Mouse (Mus musculus): ENCODE data around the gene Glud1.
"Not testable (repeated sequence)": the region's sequence is repeated elsewhere in the genome, so short reads cannot be mapped to it uniquely, and the experiment has no call there.

Gene Glud1

DNA sequence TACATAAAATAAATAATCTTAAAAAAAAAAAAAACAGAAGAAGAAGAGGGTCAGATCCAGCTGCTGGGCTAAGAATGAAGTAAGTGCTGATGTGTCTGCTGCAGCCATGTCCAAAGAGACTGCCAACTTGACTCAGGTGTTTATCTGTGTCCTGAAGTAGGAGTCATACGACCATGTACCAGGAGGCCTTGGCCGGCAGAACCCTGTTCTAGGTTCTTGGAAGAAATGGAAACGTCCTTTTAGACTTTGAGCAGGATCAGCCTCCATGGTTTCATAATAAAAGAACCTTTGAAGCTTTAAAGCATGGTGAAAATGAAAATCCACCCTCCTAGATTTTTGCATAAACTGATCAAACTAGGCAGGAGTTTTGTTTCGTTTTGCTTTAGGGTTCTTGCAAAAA is 43.9 kb downstream of the Glud1 start:
- DNase-seq, result no peak

DNA sequence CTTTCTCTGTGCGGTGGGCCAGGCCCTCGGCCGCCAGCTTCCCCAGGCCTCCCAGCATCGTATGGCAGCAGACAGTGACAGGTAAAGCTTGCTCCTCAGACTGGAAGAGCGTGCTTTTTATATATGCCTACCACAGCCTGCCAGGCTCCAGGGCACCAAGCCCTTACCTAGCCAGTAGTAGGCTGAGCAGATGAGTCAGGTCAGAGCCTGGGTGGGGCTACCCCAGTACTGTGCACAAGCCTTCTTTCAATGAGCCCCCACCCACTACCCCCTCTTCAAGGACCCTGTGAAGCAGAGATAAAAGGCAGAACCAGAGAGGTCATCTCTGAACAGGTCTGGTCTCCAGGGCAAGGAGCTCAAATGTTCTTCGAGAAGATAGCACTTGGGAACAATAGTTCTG is 44.8 kb downstream of the Glud1 start, which contains the start of gene Fam25c:
Fam25c (minus strand) TSS at position 133 of the 400 bp plus-strand sequence.
- DNase-seq, result no peak

DNA sequence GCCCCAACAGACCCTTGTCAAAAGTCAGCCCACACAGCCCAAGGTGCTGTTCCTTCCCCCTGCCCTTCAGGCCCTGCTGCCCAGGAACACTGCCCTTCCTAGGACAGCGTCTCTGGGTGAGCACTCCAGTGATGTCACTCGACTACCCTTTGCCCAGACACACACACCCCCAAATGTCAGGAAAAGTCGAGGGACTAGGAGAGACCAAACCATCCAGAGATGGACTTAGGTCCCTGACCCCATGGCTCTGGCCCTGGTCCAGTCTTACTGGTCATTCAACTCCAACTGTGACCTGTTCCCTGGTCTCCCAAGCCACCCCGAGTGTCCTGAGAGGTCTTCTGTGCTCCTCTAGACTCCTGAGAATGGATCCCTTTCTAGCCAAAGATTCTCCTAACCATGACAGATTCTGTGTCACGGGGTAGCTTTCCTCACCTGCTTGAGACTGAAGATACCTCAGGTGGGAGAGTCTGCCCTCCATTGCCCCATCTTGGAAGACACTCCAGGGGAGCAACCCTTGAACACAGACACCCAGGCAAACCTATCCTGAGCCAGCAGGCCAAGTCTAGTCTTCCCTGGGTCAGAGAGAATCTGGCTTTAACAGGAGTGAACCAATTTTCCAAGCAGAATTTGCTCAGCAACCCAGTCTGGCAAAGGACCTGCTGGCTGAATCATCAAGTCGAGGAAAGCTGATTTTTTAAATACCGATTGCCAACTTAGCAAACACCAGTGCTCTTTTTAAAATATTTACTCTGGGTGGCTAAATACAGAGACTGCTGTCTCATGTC is 47.3 kb downstream of the Glud1 start:
- DNase-seq, result no peak

DNA sequence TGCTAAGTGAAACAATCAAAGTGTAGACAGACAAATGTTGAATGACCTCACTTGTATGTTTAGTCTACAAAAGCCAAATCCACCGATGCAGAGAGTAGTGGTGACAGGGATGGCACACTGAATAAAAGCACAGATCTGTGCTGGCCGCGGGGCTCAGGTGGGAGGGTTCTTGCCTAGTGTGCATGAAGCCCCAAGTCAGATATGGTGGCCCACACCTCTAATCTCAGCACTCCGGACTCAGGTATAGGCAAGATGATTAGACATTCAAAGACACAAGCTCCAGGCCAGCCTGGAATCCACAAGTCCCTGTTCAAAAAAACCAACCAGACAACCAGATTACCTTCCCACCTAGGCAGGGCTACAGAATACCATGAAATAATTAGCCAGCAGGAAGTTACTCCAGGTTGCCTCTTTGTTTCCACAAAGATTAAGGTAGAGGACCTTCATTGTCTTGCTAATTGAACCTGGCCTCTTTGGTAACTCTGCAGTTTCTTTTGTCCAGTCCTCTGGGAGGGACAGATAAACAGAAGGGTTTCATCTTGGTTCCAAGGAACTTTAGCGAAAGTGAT is 49.2 kb downstream of the Glud1 start:
- no peak for DNase-seq

GRCm38 (mm10) chr14:34360251-34360650 is 49.7 kb downstream of the Glud1 start:
- DNase-seq, result no peak

GRCm38 (mm10) chr14:34362135-34362534 is 51.6 kb downstream of the Glud1 start:
- no peak for DNase-seq

DNA sequence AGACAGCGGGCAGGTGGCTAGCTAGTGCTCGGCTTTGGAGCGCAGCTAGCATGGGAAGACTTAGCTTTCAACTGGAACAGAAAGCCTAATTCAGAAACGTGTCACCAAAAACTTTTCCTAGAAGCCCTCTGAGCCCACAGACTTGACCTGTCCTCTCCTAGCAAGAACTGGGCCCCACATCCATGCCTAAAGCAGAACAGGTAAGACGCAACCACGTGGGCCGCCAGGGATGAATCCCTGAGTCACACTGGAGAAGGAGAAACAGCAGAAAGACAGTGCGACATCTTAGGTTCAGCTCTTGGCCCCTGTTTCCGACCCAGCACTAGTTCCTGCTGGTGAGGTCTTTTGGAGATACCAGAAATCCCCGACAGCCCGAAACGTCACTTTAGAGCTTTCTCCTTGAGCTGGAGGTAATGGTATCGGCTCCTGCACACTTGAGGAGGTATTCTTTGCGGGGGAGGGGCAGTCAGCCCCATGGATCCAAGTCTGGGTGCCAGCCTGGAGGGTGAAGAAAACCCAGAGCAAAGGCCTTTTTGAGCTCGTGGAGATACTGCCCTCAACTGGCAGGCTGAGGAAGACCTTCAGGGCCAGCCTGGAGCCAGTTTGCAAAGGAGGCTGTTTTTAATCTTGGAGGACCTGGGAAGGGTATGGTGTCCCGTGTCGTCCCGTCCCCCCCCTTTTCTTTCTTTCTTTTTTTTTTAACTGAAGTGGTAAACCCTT is 52.4 kb downstream of the Glud1 start:
- DNase-seq, result peak; percentile 39

DNA sequence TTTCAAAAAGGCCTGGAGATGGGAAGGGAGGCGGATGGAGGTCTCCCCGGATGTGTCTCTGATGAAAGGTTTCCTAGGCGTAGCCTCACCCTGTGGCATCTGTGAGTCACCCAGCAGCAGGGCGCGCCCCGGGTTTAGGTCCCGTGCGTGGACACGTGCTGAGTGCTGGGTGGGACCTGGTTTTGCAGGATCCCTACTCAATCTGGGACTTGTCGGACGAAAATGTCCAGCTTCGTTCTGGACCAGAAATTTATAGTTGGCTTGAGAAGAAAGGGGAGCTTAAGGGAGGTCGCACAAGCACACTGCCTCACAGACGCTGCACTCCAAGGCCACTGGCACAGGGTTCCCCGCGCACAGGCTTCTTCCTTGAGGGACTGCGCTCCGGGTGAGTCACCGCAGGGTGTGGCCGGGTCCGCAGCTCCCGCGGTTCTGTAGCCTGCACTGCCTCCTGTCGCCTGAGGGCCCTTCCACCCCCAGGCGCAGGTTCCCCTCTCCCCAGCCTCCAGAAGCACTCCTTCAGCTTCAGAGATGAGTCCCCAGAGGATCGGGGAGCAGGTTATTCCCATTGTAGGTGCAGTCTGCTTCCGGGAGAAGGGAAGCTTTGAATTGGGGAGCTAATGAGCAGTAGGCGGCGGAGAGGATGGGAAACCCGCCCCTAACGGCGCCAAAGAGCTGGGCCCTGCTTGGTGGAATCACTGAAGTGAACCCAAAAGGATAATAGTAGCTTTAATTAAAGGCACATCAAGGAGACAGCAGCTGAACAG is 53.1 kb downstream of the Glud1 start:
- DNase-seq, result peak; percentile 20

GRCm38 (mm10) chr14:34364254-34365146 is 54.0 kb downstream of the Glud1 start:
- DNase-seq, result not testable (repeated sequence)

DNA sequence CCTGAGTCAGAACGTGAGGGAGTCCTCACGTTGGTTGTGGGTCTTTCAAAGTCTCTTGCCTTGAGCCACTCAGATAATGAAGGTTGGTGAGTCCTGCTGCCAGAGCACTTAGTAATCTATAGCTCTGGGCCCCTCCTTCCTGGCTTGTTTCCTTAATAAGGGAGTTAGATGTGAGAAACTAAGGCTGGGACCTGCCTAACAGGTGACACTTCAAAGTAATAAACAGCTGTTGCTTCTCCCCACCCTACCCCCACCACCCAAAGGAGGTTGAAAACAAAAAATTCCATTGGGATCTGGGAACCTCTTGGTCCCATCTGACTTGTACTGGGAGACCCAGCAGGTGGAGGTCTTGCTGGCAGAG is 54.6 kb downstream of the Glud1 start:
- DNase-seq, result no peak

DNA sequence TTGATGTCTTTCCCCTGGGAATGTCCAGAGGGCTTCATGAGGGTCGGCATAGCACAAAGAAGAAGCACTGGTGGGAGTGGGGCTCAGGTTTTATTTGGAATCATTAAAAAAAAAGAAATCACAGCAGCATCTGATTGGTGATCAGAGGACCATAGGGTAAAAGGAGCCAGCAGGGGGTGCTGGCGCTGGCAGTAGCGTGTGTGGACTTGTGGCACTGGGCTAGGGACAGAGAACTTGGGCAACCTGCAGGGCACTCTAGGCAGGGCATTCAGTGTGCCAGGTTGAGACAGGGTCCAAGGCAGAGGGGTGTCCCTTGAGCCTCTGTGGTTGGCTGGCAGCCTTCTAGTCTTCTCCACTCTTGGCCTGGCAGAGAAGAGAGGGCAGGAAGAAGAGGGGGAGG is 59.7 kb downstream of the Glud1 start:
- no peak for DNase-seq

GRCm38 (mm10) chr14:34370921-34371320 is 60.4 kb downstream of the Glud1 start:
- no peak for DNase-seq

- no peak for DNase-seq
Measured at GRCm38 (mm10) chr14:34371763-34372162, 61.2 kb downstream of the Glud1 start.

DNA sequence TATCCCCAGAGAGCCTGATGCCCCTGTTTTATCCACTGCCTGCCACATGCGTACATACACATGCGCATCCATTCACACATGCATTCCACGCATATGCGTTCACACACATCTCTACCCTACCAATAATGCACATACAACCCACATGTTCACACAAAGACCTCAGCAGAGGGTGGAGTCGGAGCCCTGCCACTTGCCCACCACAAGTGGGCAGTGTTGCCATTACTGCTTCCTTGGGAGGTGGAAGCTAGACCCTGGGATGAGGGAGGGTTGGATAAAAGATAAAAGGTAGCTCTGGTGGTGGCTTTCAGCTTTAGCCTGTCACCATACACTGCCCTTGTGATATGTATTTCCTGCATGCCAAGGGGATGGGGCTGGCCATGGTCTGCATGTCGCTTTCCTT is 62.1 kb downstream of the Glud1 start:
- DNase-seq, result peak; percentile 21

DNA sequence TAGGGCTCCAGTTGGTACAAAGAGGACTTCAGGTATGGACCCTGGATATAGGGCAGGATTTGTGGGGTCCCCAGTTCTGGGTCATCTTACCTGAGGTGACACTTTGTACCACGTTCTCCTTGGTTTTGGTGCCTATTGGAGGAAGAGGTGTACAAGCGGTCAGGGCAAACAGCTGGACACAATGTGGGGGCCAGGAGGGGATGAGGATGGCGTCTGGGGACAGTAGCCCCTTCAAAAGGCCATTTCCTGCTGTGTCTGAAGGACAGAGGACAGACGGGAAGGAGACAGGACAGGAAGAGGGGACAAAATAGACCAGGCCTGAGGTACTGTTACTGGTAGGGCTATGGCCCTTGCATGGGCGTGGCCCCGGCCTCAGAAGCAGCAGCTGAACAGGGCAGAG is 63.1 kb downstream of the Glud1 start:
- DNase-seq, result no peak

- DNase-seq, result no peak
Measured at GRCm38 (mm10) chr14:34374577-34374976, 64.0 kb downstream of the Glud1 start, which contains the start of gene Sncg. Gene Sncg (minus strand): TSS chr14:34374789.

DNA sequence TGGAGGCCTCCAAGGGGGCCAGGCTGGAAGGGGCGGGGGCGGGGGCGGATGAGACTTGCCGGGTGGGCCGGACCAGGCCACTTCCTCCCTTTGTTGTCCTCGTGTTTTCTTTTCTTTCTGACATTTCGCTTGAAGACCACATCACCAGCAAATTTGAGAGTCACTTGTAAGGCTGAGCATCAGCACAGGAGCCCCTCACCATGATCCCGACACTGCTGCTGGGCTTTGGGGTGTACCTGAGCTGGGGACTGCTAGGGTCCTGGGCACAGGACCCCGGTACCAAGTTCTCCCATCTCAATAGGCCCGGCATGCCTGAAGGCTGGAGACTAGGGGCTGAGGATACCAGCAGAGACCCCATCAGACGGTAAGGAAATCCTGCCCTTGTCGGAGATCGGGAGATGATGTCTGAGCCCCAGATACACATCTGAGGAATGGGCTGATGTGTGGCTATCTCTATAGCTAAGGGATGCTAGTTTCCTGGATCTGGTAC is 64.9 kb downstream of the Glud1 start, which contains the start of gene Mmrn2:
Mmrn2 (plus strand) TSS at position 51 of the 490 bp plus-strand sequence.
- DNase-seq, result no peak

DNA sequence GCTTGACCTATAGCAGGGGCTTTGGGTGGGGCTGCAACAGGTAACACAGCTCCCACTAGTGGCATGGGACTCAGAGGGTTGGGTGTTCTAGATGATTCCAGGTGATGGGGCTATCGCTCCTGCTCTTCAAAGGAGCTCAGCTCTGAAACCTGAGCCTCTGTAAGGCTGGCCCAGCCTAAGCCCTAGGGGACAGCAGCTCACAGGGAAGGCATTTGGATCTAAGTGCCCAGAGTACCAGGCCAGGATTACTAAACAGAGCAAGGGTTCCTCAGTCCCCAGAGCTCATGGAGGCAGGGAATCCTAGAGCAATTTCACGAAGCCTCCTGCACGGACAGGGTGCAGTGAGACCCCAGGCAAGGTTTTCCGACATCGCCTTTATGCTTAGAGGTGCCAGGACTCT is 65.4 kb downstream of the Glud1 start:
- no peak for DNase-seq

DNA sequence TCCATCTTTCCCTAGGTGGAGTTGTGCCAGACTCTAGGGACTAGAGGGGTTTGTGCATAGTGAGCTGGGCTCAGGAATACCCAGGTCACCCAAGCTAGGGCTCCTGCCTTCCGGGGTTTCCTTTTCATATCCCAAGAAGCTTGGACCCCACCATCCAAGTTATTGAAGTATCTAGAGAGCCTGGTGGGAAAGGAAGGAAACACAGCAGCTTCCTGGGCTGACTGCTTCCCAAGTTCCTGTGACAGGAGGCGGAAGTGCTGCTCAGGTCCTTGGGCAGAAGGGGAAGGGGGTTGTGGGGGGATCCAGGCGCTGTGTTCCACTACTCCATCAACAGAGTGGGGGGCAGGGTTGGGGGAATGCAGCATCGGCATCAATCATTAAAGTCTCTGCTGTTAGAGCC is 66.6 kb downstream of the Glud1 start:
- no peak for DNase-seq

DNA sequence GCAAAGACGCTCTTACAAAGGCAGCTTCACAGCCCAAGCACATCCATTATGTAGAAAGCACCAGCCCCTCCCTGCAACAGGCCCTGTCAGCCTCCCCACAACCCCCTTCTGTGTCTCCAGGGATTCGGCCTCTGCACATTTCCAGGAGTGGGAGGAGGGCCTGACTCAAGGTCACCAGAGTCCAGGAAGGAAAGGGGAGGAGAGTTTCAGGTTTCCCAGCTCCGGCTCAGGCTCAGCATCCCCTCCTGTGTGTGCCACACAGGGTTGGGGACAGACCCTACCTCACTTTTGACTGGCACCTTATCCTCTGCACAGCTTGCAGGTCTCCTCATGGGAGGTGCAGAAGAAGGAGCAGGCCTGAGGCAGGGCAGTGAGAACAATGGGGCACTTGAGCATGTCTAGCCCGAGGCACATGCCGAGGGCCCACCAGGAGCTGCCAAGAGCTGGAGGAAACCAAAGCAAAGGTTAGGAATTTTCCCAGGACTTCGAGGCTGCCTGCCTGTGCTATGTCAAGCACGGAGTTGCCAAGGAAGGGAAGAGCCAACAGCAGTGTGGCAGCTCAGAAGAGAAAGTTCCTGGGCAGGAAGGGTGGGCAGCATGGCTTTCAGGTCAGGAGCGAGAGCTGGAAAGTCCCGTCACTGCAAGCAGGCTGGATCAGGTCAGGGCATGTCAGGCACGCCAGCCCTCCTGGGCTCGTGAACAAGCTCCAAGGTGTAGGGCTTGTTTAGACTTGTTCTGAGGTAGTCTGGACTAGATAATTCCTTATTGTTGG is 68.2 kb downstream of the Glud1 start:
- no peak for DNase-seq
